Mouse (Mus musculus) myocyte (in vitro differentiated cells): Measurements from ENCODE around the gene Mmp11. TPM values are rescaled to one million over a fixed set of nuclear protein-coding genes. Genes with fewer than 3 reads are reported as not detected.

Experiments
- H3K27me3 ChIP-seq: one replicate; pipeline ENCODE4 v1.6.1; 2011; ENCODE audit not compliant: control insufficient read depth, insufficient read depth, insufficient read length
- H3K36me3 ChIP-seq: one replicate; pipeline ENCODE4 v1.6.1; 2011; ENCODE audit not compliant: control insufficient read depth, insufficient read depth
- H3K4me2 ChIP-seq: one replicate; pipeline ENCODE4 v1.6.1; 2011; ENCODE audit warnings: low read depth, control low read depth
- H3K4me3 ChIP-seq: one replicate; pipeline ENCODE4 v1.5.1; 2011; ENCODE audit warnings: mild to moderate bottlenecking, control low read depth, moderate library complexity
- H3K79me2 ChIP-seq: one replicate; pipeline ENCODE4 v1.6.1; 2011; ENCODE audit not compliant: control insufficient read depth, insufficient read depth
- H3ac ChIP-seq: one replicate; pipeline ENCODE4 v1.6.1; 2011; ENCODE audit not compliant: control insufficient read depth, insufficient read length
- CEBPB ChIP-seq: IDR thresholded peaks from 2 replicates; pipeline ENCODE4 v1.6.1; 2011; ENCODE audit warnings: mild to moderate bottlenecking, moderate library complexity; ENCODE audit not compliant: poor library complexity, insufficient read depth, severe bottlenecking
- E2F4 ChIP-seq: IDR thresholded peaks from one replicate; pipeline ENCODE4 v1.6.1; 2011; ENCODE audit warnings: mild to moderate bottlenecking, control low read depth, moderate library complexity; ENCODE audit not compliant: insufficient read depth
- MAX ChIP-seq: IDR thresholded peaks from one replicate; pipeline ENCODE4 v1.6.1; 2011; ENCODE audit warnings: low read depth, mild to moderate bottlenecking, control low read depth
- MYOD1 ChIP-seq, 3 experiments: IDR thresholded peaks; one replicate each; pipeline ENCODE4 v1.6.1; 2011; ENCODE audit warnings: control low read depth in 2 of 3, low read depth in 2 of 3, mild to moderate bottlenecking in 2 of 3, moderate library complexity in 1 of 3; ENCODE audit not compliant: insufficient read length in 2 of 3, control insufficient read depth in 1 of 3
- MYOG ChIP-seq, 3 experiments: IDR thresholded peaks; one replicate each; pipeline ENCODE4 v1.6.1; 2011; ENCODE audit warnings: control low read depth in 2 of 3, low read depth in 2 of 3, mild to moderate bottlenecking in 2 of 3; ENCODE audit not compliant: insufficient read length in 2 of 3, control insufficient read depth in 1 of 3, insufficient read depth in 1 of 3
- POLR2A ChIP-seq: IDR thresholded peaks from one replicate; pipeline ENCODE4 v1.6.1; 2011; ENCODE audit warnings: low read depth, mild to moderate bottlenecking, control low read depth, moderate library complexity; ENCODE audit not compliant: insufficient read length
- POLR2AphosphoS2 ChIP-seq: IDR thresholded peaks from one replicate; pipeline ENCODE4 v1.6.1; 2011; ENCODE audit warnings: low read depth, control low read depth; ENCODE audit not compliant: insufficient read length
- REST ChIP-seq: IDR thresholded peaks from one replicate; pipeline ENCODE4 v1.6.1; 2011; ENCODE audit warnings: mild to moderate bottlenecking, control low read depth, moderate library complexity; ENCODE audit not compliant: insufficient read depth, insufficient read length
- SRF ChIP-seq: IDR thresholded peaks from one replicate; pipeline ENCODE4 v1.6.1; 2011; ENCODE audit warnings: low read depth; ENCODE audit not compliant: control insufficient read depth, insufficient read length
- TCF12 ChIP-seq: IDR thresholded peaks from one replicate; pipeline ENCODE4 v1.6.1; 2011; ENCODE audit warnings: mild to moderate bottlenecking, control low read depth; ENCODE audit not compliant: poor library complexity, insufficient read depth, severe bottlenecking
- TCF3 ChIP-seq: IDR thresholded peaks from one replicate; pipeline ENCODE4 v1.6.1; 2011; ENCODE audit warnings: low read depth, control low read depth; ENCODE audit not compliant: insufficient read length
- USF1 ChIP-seq: IDR thresholded peaks from one replicate; pipeline ENCODE4 v1.6.1; 2011; ENCODE audit warnings: low read depth, mild to moderate bottlenecking, control low read depth, moderate library complexity
- polyA plus RNA-seq: library from polyadenylated mRNA; unstranded; fragments of >200 nt; fragmentation: generic; extraction: Trizol; gene quantifications from one replicate; pipeline ENCODE4 v1.2.1, GENCODE M21; 2012; ENCODE audit warnings: missing spikeins

The Mmp11 gene
- polyA plus RNA-seq, 1 experiment: 121 TPM

GRCm38 (mm10) chr10:75936909-75937667, 792 bp upstream of the Mmp11 start:
- peak overlapping the region; percentile 33 for H3K4me3 ChIP-seq
- peaks cover under 1% of the 10 kb centered on the region for H3K79me2 ChIP-seq
- peak overlapping the region; percentile 74 for H3K4me2 ChIP-seq
- no peak overlapping the region for H3ac ChIP-seq
- H3K27me3 ChIP-seq: no peaks in the 10 kb centered on the region
- H3K36me3 ChIP-seq: no peaks in the 10 kb centered on the region
- peak; percentile 70 for TF ChIP-seq POLR2AphosphoS2
- no peak for TF ChIP-seq USF1
- no peak for TF ChIP-seq REST
- TF ChIP-seq TCF12: no peak
- peak; percentile 44 for TF ChIP-seq POLR2A
- TF ChIP-seq TCF3: no peak
- no peak for TF ChIP-seq MAX
- no peak for TF ChIP-seq MYOG (IDR thresholded peaks at IDR 0.05; ENCODE audit: control insufficient read depth in 1 of 3, insufficient read depth in 1 of 3, insufficient read length in 2 of 3, low read depth in 2 of 3)
- no peak for TF ChIP-seq E2F4
- TF ChIP-seq CEBPB: no peak
- no peak for TF ChIP-seq SRF
- no peak for TF ChIP-seq MYOD1 (IDR thresholded peaks at IDR 0.05; ENCODE audit: control insufficient read depth in 1 of 3, insufficient read length in 2 of 3, low read depth in 2 of 3)

GRCm38 (mm10) chr10:75934991-75935390, 1.3 kb downstream of the Mmp11 start:
- TF ChIP-seq E2F4 (no peak), CEBPB (no peak), REST (no peak)
- H3K27me3 ChIP-seq: no peaks in the 10 kb centered on the region
- H3K79me2 ChIP-seq: peaks cover 19% of the 10 kb centered on the region
- H3K4me3 ChIP-seq: peak overlapping the region; percentile 33
- H3K36me3 ChIP-seq: no peaks in the 10 kb centered on the region
- no peak overlapping the region for H3ac ChIP-seq
- H3K4me2 ChIP-seq: peak overlapping the region; percentile 74

GRCm38 (mm10) chr10:75932891-75933290, 3.4 kb downstream of the Mmp11 start, which contains the start of gene Chchd10:
Gene Chchd10, plus strand, starts transcription at chr10:75933130.
- peak within 1 kb of the TSS; percentile 97 for H3K4me2 ChIP-seq
- peaks cover 34% of the 10 kb centered on the region for H3K79me2 ChIP-seq
- no peak for TF ChIP-seq TCF12
- TF ChIP-seq SRF: no peak
- no peak for TF ChIP-seq CEBPB
- TF ChIP-seq REST: no peak
- TF ChIP-seq MYOG (IDR thresholded peaks at IDR 0.05; ENCODE audit: control insufficient read depth in 1 of 3, insufficient read depth in 1 of 3, insufficient read length in 2 of 3, low read depth in 2 of 3): no peak
- TF ChIP-seq POLR2AphosphoS2: no peak
- TF ChIP-seq MAX: no peak
- no peak for TF ChIP-seq USF1
- peak within 1 kb of the TSS; percentile 74 for H3K4me3 ChIP-seq
- peak within 1 kb of the TSS; percentile 73 for H3ac ChIP-seq
- H3K36me3 ChIP-seq: peaks cover under 1% of the 10 kb centered on the region
- no peaks in the 10 kb centered on the region for H3K27me3 ChIP-seq

GRCm38 (mm10) chr10:75932081-75932678, 4.1 kb downstream of the Mmp11 start:
- peak overlapping the region; percentile 74 for H3K4me3 ChIP-seq
- peak overlapping the region; percentile 73 for H3ac ChIP-seq
- H3K4me2 ChIP-seq: peak overlapping the region; percentile 97
- peaks cover 8% of the 10 kb centered on the region for H3K36me3 ChIP-seq
- H3K27me3 ChIP-seq: no peaks in the 10 kb centered on the region
- peak in 1 of 3 experiments; percentile 13 for TF ChIP-seq MYOD1 (IDR thresholded peaks at IDR 0.05; ENCODE audit: control insufficient read depth in 1 of 3, insufficient read length in 2 of 3, low read depth in 2 of 3)
- TF ChIP-seq POLR2AphosphoS2: peak; percentile 98
- peak; percentile 98 for TF ChIP-seq POLR2A
- TF ChIP-seq CEBPB: no peak
- H3K79me2 ChIP-seq: peaks cover 34% of the 10 kb centered on the region

- peaks cover 34% of the 10 kb centered on the region for H3K79me2 ChIP-seq
- H3K4me2 ChIP-seq: peak overlapping the region; percentile 83
- H3ac ChIP-seq: peak overlapping the region; percentile 73
- H3K27me3 ChIP-seq: no peaks in the 10 kb centered on the region
- peaks cover 8% of the 10 kb centered on the region for H3K36me3 ChIP-seq
- peak overlapping the region; percentile 74 for H3K4me3 ChIP-seq
- no peak for TF ChIP-seq MYOD1 (IDR thresholded peaks at IDR 0.05; ENCODE audit: control insufficient read depth in 1 of 3, insufficient read length in 2 of 3, low read depth in 2 of 3)
- TF ChIP-seq POLR2AphosphoS2: peak; percentile 73
- no peak for TF ChIP-seq USF1
- no peak for TF ChIP-seq E2F4
- no peak for TF ChIP-seq CEBPB
- no peak for TF ChIP-seq TCF12
- peak; percentile 37 for TF ChIP-seq POLR2A
- TF ChIP-seq MYOG (IDR thresholded peaks at IDR 0.05; ENCODE audit: control insufficient read depth in 1 of 3, insufficient read depth in 1 of 3, insufficient read length in 2 of 3, low read depth in 2 of 3): no peak
- TF ChIP-seq TCF3: no peak
- TF ChIP-seq REST: no peak
- TF ChIP-seq SRF: no peak
Measured at GRCm38 (mm10) chr10:75931311-75931710, 5.0 kb downstream of the Mmp11 start.
